Mouse (Mus musculus) kidney, embryonic 14.5 days (tissue): ENCODE measurements around the gene Rims1. TPM values are rescaled to one million over a fixed set of nuclear protein-coding genes. Genes with fewer than 3 reads are reported as not detected.

Experiments used
- ATAC-seq: fragments of 200-750 bp; cut with Nextera tagmentation; 2 replicates; pipeline ENCODE4 v1.8.0; 2017; ENCODE audit warnings: moderate number of reproducible peaks, mild to moderate bottlenecking, moderate TSS enrichment, moderate library complexity; ENCODE audit not compliant: low FRiP score, low TSS enrichment
- H3K27ac ChIP-seq: fragments of 300-500 bp; sonication (generic); 2 replicates; pipeline ENCODE4 v1.5.1; 2014; ENCODE audit warnings: low read depth, mild to moderate bottlenecking, low read length, moderate library complexity, mixed read lengths
- H3K27me3 ChIP-seq: fragments of 300-500 bp; sonication (generic); 2 replicates; pipeline ENCODE4 v1.6.1; 2014; ENCODE audit warnings: mild to moderate bottlenecking, low read length; ENCODE audit not compliant: control insufficient read depth, insufficient read depth
- H3K36me3 ChIP-seq: fragments of 300-500 bp; sonication (generic); 2 replicates; pipeline ENCODE4 v1.6.1; 2014; ENCODE audit warnings: low read length, mixed read lengths; ENCODE audit not compliant: control insufficient read depth, insufficient read depth
- H3K4me1 ChIP-seq: fragments of 300-500 bp; sonication (generic); 2 replicates; pipeline ENCODE4 v1.6.1; 2014; ENCODE audit warnings: low read length, mixed read lengths; ENCODE audit not compliant: control insufficient read depth, insufficient read depth
- H3K4me2 ChIP-seq: fragments of 300-500 bp; sonication (generic); replicated peaks from 2 replicates; pipeline ENCODE4 v1.6.1; 2014; ENCODE audit warnings: low read depth, mild to moderate bottlenecking, low read length
- H3K4me3 ChIP-seq: fragments of 300-500 bp; sonication (generic); 2 replicates; pipeline ENCODE4 v1.5.1; 2014; ENCODE audit warnings: mild to moderate bottlenecking, low read length
- H3K9ac ChIP-seq: fragments of 300-500 bp; sonication (generic); 2 replicates; pipeline ENCODE4 v1.6.1; 2014; ENCODE audit warnings: low read depth, mild to moderate bottlenecking, low read length, moderate library complexity
- H3K9me3 ChIP-seq: fragments of 300-500 bp; sonication (generic); 2 replicates; pipeline ENCODE4 v1.6.1; 2016; ENCODE audit warnings: low read length; ENCODE audit not compliant: control insufficient read depth
- WGBS: fragments of 180-500 bp; shearing (Covaris S2); extraction: QIAGEN DNeasy Blood & Tissue Kit; methylation state at CpG from one replicate; pipeline ENCODE4 v1.1.7; 2014; 5-methylcytosine and 5-hydroxymethylcytosine counted together
- polyA plus RNA-seq: library from polyadenylated mRNA; unstranded; fragments of >200 nt; fragmentation: Nextera tagmentation; extraction: Ambion mirVana; gene quantifications from 2 replicates; pipeline ENCODE4 v1.2.1, GENCODE M21; 2014

Gene Rims1
- polyA plus RNA-seq, 1 experiment from 2014 or later = 0.93 TPM

DNA sequence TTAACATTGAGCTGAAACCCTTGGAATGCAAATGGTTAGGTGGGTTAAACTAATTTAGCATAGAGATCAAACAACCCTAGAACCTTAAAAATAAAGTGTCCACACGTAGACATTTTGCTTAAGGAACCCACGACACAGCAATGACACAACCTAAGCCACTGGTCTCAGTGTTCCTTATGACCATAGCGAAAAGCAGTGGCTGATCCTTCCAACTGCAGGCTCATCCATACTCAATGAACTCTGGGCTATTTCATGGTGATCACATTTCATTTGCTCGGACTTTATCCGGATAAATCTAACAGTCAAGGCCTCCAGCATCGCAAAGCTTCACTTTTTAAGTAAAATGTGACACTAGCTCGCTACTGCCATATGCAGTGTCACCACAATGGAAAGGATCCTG is 494.3 kb downstream of the Rims1 start:
- no peak for ATAC-seq
- H3K9ac ChIP-seq = no peak overlapping the region
- H3K27ac ChIP-seq = no peak overlapping the region
- H3K4me3 ChIP-seq = no peak overlapping the region
- H3K27me3 ChIP-seq = no peaks in the 10 kb centered on the region
- H3K9me3 ChIP-seq = no peaks in the 10 kb centered on the region
- no peaks in the 10 kb centered on the region for H3K4me1 ChIP-seq
- H3K36me3 ChIP-seq = no peaks in the 10 kb centered on the region
- WGBS = 71% methylated on average over 7 of the region's 7 CpGs
- H3K4me2 ChIP-seq = no peak overlapping the region

DNA sequence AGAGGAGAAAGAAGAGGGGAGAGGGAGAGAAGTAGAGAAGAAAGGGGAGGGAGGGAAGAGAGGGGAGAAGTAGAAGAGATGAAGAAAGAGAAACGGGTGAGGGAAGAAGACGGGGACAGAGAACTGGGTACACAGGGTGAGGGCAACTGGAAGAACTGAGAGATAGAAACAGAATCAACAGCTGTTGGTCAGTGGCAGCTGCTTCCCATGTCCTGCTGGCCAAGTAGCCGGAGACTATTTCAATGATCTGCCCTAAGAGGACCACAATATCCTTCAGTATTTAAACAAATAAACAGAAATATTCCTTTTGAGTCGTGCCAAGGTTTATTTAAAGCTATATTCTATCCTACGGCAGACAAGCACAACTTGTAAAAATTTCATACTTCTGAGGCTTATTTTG is 499.3 kb downstream of the Rims1 start:
- no peak overlapping the region for H3K4me2 ChIP-seq
- no peak overlapping the region for H3K4me3 ChIP-seq
- no peaks in the 10 kb centered on the region for H3K4me1 ChIP-seq
- no peak overlapping the region for H3K27ac ChIP-seq
- no peaks in the 10 kb centered on the region for H3K9me3 ChIP-seq
- no peak for ATAC-seq
- WGBS = 77% methylated on average over 5 of the region's 5 CpGs
- no peaks in the 10 kb centered on the region for H3K36me3 ChIP-seq
- H3K27me3 ChIP-seq = no peaks in the 10 kb centered on the region
- H3K9ac ChIP-seq = no peak overlapping the region

DNA sequence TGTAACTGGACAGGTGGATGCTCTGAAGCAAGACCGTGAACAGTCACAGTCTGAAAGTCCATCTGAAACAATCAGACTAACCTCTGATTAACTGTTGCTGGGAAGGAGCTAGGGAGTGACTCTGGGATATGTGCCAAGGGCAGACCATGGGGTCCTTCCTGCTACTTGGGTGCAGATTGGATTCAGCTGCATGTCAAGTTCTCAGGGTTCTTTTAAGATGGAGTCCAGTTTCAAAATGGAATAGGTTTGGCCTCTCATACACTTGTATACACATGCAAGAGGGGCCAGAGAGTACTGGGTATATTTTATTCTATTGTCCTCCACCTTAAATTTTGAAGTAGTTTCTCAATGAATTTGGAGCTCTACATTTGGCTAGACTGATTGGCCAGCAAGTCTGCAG is 499.9 kb downstream of the Rims1 start:
- Histone ChIP-seq H3K36me3 (no peaks in the 10 kb centered on the region), H3K4me1 (no peaks in the 10 kb centered on the region), H3K9ac (no peak overlapping the region), H3K27me3 (no peaks in the 10 kb centered on the region), H3K27ac (no peak overlapping the region), H3K4me2 (no peak overlapping the region), H3K9me3 (no peaks in the 10 kb centered on the region), H3K4me3 (no peak overlapping the region)
- 63% methylated on average over 1 of the region's 1 CpGs for WGBS
- ATAC-seq = no peak

DNA sequence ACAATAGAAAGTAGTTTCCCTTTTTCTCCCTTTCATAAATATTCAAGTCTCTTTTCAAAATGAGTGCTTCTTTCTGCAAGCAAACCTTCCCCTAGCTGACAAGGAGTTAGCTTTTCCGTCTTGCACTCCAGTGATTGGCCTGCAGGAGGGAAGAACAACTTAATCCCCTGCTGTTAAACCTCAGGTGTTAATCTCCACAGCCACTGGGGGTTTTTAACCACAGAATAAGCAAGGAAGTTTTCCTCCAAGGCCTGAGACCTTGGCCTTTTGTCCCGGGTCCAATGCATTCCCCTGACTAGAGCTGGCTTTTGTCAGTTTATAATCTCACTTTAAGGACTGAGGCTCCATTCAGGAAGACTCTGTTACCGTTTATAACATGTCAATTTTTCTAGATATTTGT is 511.8 kb downstream of the Rims1 start:
- Histone ChIP-seq H3K36me3 (no peaks in the 10 kb centered on the region), H3K9me3 (no peaks in the 10 kb centered on the region), H3K4me1 (no peaks in the 10 kb centered on the region), H3K4me2 (no peak overlapping the region), H3K4me3 (no peak overlapping the region), H3K9ac (no peak overlapping the region), H3K27ac (no peak overlapping the region), H3K27me3 (no peaks in the 10 kb centered on the region)
- 11% methylated on average over 3 of the region's 3 CpGs for WGBS
- no peak for ATAC-seq

DNA sequence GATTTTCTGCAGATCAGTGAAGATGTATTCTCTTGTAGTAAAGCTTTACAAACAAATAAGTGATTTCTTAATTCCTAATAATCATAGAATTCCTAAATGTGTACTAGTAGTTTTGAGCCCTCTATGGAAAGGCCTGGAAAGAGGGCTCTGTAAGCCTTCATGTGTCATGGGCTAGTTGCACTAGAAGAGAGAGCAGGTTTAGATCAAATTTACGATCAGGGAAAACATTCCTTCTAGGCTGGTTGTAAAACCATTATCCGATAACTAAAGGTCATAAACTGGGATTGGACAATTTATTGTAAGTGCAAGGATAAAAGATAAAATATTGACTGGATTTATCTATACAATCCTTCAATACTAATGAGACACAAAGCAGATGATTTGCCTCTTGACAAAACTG is 512.5 kb downstream of the Rims1 start:
- WGBS = 22% methylated on average over 2 of the region's 2 CpGs
- Histone ChIP-seq H3K36me3 (no peaks in the 10 kb centered on the region), H3K4me1 (no peaks in the 10 kb centered on the region), H3K4me2 (no peak overlapping the region), H3K9me3 (no peaks in the 10 kb centered on the region), H3K4me3 (no peak overlapping the region), H3K27ac (no peak overlapping the region), H3K27me3 (no peaks in the 10 kb centered on the region), H3K9ac (no peak overlapping the region)
- no peak for ATAC-seq

DNA sequence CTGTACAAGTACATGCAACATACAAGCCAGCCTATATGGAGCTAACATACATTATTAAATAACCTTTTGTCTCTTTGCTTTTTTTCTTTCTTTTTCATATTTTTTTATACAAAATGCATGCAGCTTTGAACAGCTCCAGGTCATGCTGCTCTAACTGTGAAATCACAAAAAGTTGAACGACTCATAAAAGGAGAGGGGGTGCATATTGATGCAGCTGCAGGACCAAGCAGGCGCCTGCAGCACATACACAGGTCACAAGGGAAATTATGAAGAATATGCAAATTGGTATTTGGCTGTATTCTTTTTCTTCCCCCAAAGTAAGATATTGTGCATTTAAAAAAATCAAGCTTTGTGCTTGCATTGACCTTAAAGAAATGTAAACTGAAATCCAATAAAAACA is 519.0 kb downstream of the Rims1 start:
- 82% methylated on average over 2 of the region's 2 CpGs for WGBS
- Histone ChIP-seq H3K27ac (no peak overlapping the region), H3K27me3 (no peaks in the 10 kb centered on the region), H3K4me1 (no peaks in the 10 kb centered on the region), H3K9ac (no peak overlapping the region), H3K9me3 (no peaks in the 10 kb centered on the region), H3K4me3 (no peak overlapping the region), H3K4me2 (no peak overlapping the region), H3K36me3 (no peaks in the 10 kb centered on the region)
- ATAC-seq = no peak

DNA sequence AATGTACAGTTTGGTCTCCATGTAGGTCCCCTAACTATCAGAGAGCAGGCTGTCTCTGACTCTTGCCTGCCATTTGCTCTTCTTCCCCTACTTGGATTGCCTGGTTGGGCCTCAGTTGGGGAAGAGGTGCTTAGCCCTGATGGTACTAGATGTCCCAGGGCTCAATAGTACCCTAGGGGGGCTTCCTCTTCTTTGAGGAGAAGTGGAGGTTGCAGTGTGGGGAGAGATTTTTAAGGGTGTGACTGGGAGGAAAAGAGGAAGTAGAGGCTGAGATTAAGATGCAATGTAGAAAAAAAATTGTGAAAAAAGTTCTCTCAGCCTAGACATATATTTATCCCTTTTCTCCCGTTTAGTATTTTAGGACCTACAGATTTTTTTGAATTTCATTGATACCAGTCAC is 525.8 kb downstream of the Rims1 start:
- no peaks in the 10 kb centered on the region for H3K27me3 ChIP-seq
- H3K4me2 ChIP-seq = no peak overlapping the region
- H3K9ac ChIP-seq = no peak overlapping the region
- WGBS = 84% methylated on average over 1 of the region's 1 CpGs
- H3K9me3 ChIP-seq = no peaks in the 10 kb centered on the region
- ATAC-seq = no peak
- H3K4me3 ChIP-seq = no peak overlapping the region
- H3K4me1 ChIP-seq = no peaks in the 10 kb centered on the region
- H3K36me3 ChIP-seq = no peaks in the 10 kb centered on the region
- no peak overlapping the region for H3K27ac ChIP-seq

DNA sequence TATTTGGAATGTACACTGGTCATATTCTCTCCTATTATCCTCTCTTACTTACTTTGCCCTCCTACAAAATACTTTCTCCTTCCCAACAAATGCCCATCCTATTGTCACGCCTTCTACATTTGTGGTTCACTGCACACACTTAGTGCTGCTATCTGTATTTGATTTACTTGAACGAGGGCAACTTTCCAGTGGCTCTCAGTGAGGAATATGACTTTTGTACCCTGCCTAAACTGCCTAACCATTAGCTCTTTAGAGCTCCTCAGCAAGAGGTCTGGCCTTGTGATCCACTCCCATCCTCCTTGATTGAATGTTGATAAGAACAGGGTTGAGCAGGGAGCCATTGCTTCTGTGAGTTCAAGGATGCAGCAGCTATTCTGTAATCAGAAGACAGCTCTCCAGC is 531.7 kb downstream of the Rims1 start:
- Histone ChIP-seq H3K4me1 (no peaks in the 10 kb centered on the region), H3K36me3 (no peaks in the 10 kb centered on the region), H3K9ac (no peak overlapping the region), H3K9me3 (no peaks in the 10 kb centered on the region), H3K4me2 (no peak overlapping the region), H3K27me3 (no peaks in the 10 kb centered on the region), H3K4me3 (no peak overlapping the region), H3K27ac (no peak overlapping the region)
- WGBS = 71% methylated on average over 2 of the region's 2 CpGs
- no peak for ATAC-seq

DNA sequence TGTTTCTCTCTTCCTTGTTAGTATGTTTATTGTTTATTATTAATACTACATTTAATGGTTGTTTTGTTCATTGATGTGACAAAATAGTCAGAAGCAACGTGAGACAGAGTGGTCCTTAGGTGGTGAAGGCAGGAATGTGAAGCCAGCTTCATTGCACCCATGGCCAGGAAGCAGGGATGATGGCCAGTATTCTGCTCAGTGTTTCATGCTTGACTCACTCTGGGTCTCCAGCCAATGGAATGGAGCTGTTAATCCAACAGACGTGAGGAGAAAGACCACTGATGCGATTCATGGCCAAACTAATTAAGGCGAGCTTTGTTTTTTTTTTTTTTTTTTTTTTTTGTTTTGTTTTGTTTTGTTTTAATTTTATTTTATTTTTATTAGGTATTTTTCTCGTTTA is 535.7 kb downstream of the Rims1 start:
- Histone ChIP-seq H3K4me3 (no peak overlapping the region), H3K27ac (no peak overlapping the region), H3K36me3 (no peaks in the 10 kb centered on the region), H3K27me3 (no peaks in the 10 kb centered on the region), H3K4me1 (no peaks in the 10 kb centered on the region), H3K9me3 (no peaks in the 10 kb centered on the region), H3K4me2 (no peak overlapping the region), H3K9ac (no peak overlapping the region)
- no peak for ATAC-seq
- WGBS = 53% methylated on average over 5 of the region's 5 CpGs
